Mouse (Mus musculus) ES-E14 (cell line): Measurements from ENCODE around the gene As3mt. TPM values are rescaled to one million over a fixed set of nuclear protein-coding genes. Genes with fewer than 3 reads are reported as not detected.

Experiments used
- DNase-seq: peaks from one replicate; pipeline ENCODE4 v3.0.0-alpha.2; 2013; ENCODE audit warnings: low read depth, low spot score
- H3K27ac ChIP-seq: 2 replicates; pipeline ENCODE4 v1.5.1; 2012; ENCODE audit warnings: low read depth, mild to moderate bottlenecking, low read length, moderate library complexity, mixed read lengths; ENCODE audit not compliant: poor library complexity, insufficient read depth, severe bottlenecking
- H3K36me3 ChIP-seq: 2 replicates; pipeline ENCODE4 v1.6.1; 2012; ENCODE audit warnings: mild to moderate bottlenecking, low read length, moderate library complexity, mixed read lengths; ENCODE audit not compliant: control insufficient read depth, poor library complexity, insufficient read depth, severe bottlenecking
- H3K4me1 ChIP-seq, 2 experiments: fragments of 150-350 bp in 1 of 2; sonication (generic) in 1 of 2; 2 replicates each; pipeline ENCODE4 v1.6.1; 2012; ENCODE audit warnings: low read length in 2 of 2, mild to moderate bottlenecking in 1 of 2, mixed read lengths in 1 of 2; ENCODE audit not compliant: control insufficient read depth in 2 of 2, insufficient read depth in 2 of 2, poor library complexity in 1 of 2
- H3K4me3 ChIP-seq, 2 experiments: fragments of 150-350 bp in 1 of 2; sonication (generic) in 1 of 2; 2 replicates each; pipeline ENCODE4 v1.5.1; 2012; ENCODE audit warnings: low read length in 2 of 2, low read depth in 1 of 2, mild to moderate bottlenecking in 1 of 2, mixed read lengths in 1 of 2; ENCODE audit not compliant: insufficient read depth in 1 of 2, poor library complexity in 1 of 2, severe bottlenecking in 1 of 2
- H3K9ac ChIP-seq: 2 replicates; pipeline ENCODE4 v1.6.1; 2012; ENCODE audit warnings: low read depth, mild to moderate bottlenecking, low read length, mixed read lengths; ENCODE audit not compliant: poor library complexity, insufficient read depth, severe bottlenecking
- H3K9me3 ChIP-seq: fragments of 150-350 bp; sonication (generic); 2 replicates; pipeline ENCODE4 v1.6.1; 2012; ENCODE audit warnings: low read depth, mild to moderate bottlenecking, low read length; ENCODE audit not compliant: control insufficient read depth, insufficient read depth
- CHD2 ChIP-seq: IDR thresholded peaks from 2 replicates; pipeline ENCODE4 v1.6.1; 2014; ENCODE audit warnings: mild to moderate bottlenecking, low read depth, low read length, inconsistent platforms
- HCFC1 ChIP-seq: IDR thresholded peaks from 2 replicates; pipeline ENCODE4 v1.6.1; 2012; ENCODE audit warnings: low read length, inconsistent platforms, borderline replicate concordance; ENCODE audit not compliant: insufficient read depth
- MAFK ChIP-seq: IDR thresholded peaks from 2 replicates; pipeline ENCODE4 v1.6.1; 2014; ENCODE audit warnings: mild to moderate bottlenecking, low read depth, low read length, inconsistent platforms; ENCODE audit not compliant: insufficient read depth
- ZC3H11A ChIP-seq: IDR thresholded peaks from 2 replicates; pipeline ENCODE4 v1.6.1; 2012; ENCODE audit warnings: low read depth, mild to moderate bottlenecking, inconsistent platforms, low read length, borderline replicate concordance
- ZNF384 ChIP-seq: IDR thresholded peaks from 2 replicates; pipeline ENCODE4 v1.6.1; 2012; ENCODE audit warnings: low read depth, low read length, inconsistent platforms
- in situ Hi-C, 2 experiments: fragments of 600-800 bp; cut with MboI; formaldehyde crosslinking; loops; one replicate each; pipeline ENCODE4 v1.15.1; 2025; ENCODE audit warnings: low sequenced_read_pairs in 2 of 2, inconsistent platforms in 1 of 2; ENCODE audit not compliant: unreplicated experiment in 2 of 2
- total RNA-seq: library from RNA; depleted of rRNA; stranded (reverse); fragments of 300-350 nt; gene quantifications from 2 replicates; pipeline ENCODE4 v1.2.3, GENCODE M21; 2012

As3mt gene
- total RNA-seq, 1 experiment, result 11.0 TPM

DNA sequence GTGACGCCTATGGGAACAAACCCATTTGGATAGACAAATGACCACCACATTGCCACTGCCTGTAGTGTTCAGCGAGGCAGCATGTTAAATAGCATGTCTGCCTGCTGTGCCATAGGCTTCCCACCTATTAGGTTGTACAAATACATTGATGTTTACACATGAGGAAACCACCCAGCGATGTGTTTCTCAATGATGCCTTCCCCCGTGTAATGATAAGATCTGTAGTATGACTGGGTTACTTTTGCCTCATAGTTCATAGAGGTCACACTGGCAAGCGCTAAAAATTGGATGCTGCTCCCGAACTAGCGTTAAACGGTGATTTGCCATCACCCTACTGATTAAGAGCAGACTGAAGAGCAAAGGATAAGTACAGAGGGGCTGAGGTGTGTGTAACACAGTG, 45.0 kb upstream of the As3mt start:
- Histone ChIP-seq H3K27ac (no peak overlapping the region), H3K4me3 (no peak overlapping the region), H3K4me1 (peaks cover 0 to 2% of the 10 kb centered on the region in 2 experiments; a peak in 1 of 4 replicates), H3K9ac (no peak overlapping the region), H3K9me3 (no peaks in the 10 kb centered on the region), H3K36me3 (no peaks in the 10 kb centered on the region)
- no peak for DNase-seq
- in situ Hi-C loops, result loop anchor here (10.0 kb wide), 1 partner anchor 213 kb away; no protein-coding TSS in a partner anchor
- no peak for TF ChIP-seq HCFC1
- no peak for TF ChIP-seq MAFK

DNA sequence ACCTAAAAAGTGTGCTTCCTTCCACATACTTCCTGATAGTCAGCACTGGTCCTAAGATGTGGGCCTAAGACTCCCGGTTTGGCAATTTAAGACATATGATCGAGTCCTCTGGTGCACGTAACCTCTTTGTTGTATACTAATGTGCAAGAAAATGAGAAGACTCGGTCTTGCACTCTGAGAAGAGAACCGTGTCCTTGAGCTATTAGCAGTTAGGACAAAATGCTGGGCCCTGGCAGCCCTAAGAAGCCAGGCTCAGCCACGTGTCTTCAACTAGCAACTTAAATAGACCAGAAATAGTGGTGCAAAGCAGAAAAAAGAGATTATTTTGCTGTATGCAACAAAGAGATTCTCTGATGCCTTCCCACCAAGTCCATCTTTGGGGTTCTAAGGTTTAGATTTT, 44.5 kb upstream of the As3mt start:
- Histone ChIP-seq H3K4me3 (no peak overlapping the region), H3K27ac (no peak overlapping the region), H3K9ac (no peak overlapping the region), H3K36me3 (no peaks in the 10 kb centered on the region), H3K9me3 (no peaks in the 10 kb centered on the region), H3K4me1 (no peaks in the 10 kb centered on the region)
- TF ChIP-seq ZNF384, result no peak
- no peak for TF ChIP-seq MAFK
- TF ChIP-seq ZC3H11A, result no peak
- TF ChIP-seq HCFC1, result no peak
- TF ChIP-seq CHD2, result no peak
- DNase-seq, result no peak
- in situ Hi-C loops, result loop anchor here (10.0 kb wide), 1 partner anchor 212 kb away; no protein-coding TSS in a partner anchor

DNA sequence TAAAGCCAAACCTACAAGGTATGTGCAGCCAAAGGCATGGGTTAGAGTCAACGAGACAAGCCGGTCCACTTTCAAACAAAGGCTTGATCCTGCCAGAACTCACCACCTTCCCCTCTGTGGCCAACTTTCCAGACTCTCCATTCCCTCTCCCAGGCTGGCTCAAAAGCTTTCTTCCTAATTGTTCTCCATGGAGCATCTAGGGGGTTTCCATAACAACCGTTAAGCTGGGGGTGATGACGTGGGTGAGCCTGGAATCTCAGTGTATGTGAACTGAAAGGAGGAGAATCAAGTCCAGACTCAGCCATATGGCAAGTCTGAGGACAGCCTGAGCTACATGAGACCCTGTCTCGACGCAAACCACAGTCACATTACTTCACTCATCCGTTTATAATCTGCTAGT, 41.8 kb upstream of the As3mt start:
- H3K9ac ChIP-seq, result no peak overlapping the region
- H3K36me3 ChIP-seq, result no peaks in the 10 kb centered on the region
- H3K27ac ChIP-seq, result no peak overlapping the region
- H3K4me1 ChIP-seq, result no peaks in the 10 kb centered on the region
- in situ Hi-C loops, result loop anchor here (10.0 kb wide), 1 partner anchor 209 kb away; no protein-coding TSS in a partner anchor
- no peak for DNase-seq
- no peak overlapping the region for H3K4me3 ChIP-seq
- TF ChIP-seq HCFC1 (no peak), ZC3H11A (no peak), ZNF384 (no peak), MAFK (no peak), CHD2 (no peak)
- H3K9me3 ChIP-seq, result no peaks in the 10 kb centered on the region

DNA sequence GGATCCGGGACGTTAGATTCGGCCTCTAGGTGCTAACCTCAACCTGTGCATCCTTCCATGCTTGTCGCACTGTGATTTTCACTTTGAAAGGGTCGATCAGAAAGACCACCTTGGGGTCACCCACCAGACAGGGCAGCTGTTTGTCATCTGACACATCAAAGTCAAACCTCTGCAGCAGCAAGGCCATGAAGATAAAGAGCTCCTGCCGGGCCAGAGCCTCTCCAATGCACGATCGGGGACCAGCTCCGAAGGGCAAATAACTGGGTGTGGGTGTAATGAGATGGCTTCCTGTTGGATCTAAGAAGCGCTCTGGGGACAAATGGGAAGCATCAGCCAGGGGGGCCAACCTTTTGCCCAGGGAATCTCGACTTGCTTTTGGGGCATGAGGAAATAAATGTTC, 40.0 kb upstream of the As3mt start:
- Histone ChIP-seq H3K9me3 (no peaks in the 10 kb centered on the region), H3K9ac (no peak overlapping the region), H3K4me3 (no peak overlapping the region), H3K36me3 (no peaks in the 10 kb centered on the region), H3K27ac (no peak overlapping the region), H3K4me1 (no peaks in the 10 kb centered on the region)
- in situ Hi-C loops, result loop anchor here (10.0 kb wide), 1 partner anchor 208 kb away; no protein-coding TSS in a partner anchor
- DNase-seq, result no peak
- TF ChIP-seq CHD2 (no peak), MAFK (no peak), HCFC1 (no peak), ZNF384 (no peak), ZC3H11A (no peak)

DNA sequence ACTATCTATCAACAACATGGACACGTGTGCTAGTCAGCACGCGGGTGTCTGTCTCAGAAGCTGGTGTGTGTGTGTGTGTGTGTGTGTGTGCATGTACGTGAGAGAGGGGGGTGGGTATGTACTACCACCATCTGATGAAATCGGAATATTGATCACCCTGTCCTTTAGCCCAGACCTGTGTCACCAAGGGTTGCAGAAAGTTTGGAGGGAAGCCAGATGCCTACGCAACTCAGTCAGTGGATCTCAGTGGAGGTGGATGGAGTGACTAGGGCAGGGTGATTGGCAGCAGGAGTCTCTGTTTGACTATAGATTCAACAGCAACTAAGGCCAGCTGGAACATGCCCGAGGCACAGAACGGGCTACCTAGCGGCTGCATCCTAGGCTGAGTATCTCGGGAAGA, 39.0 kb upstream of the As3mt start:
- H3K36me3 ChIP-seq, result no peaks in the 10 kb centered on the region
- no peak for DNase-seq
- in situ Hi-C loops, result loop anchor here (10.0 kb wide), 1 partner anchor 207 kb away; no protein-coding TSS in a partner anchor
- H3K27ac ChIP-seq, result no peak overlapping the region
- no peak overlapping the region for H3K4me3 ChIP-seq
- no peak overlapping the region for H3K9ac ChIP-seq
- no peaks in the 10 kb centered on the region for H3K4me1 ChIP-seq
- TF ChIP-seq MAFK (no peak), ZNF384 (no peak), HCFC1 (no peak), CHD2 (no peak), ZC3H11A (no peak)
- no peaks in the 10 kb centered on the region for H3K9me3 ChIP-seq
